Mouse (Mus musculus): ENCODE data around the gene Iqschfp. TPM values are rescaled to one million over a fixed set of nuclear protein-coding genes. Genes with fewer than 3 reads are reported as not detected.

Iqschfp gene
- polyA plus RNA-seq, 1 experiment from 2014 or later = 0.12 TPM

DNA sequence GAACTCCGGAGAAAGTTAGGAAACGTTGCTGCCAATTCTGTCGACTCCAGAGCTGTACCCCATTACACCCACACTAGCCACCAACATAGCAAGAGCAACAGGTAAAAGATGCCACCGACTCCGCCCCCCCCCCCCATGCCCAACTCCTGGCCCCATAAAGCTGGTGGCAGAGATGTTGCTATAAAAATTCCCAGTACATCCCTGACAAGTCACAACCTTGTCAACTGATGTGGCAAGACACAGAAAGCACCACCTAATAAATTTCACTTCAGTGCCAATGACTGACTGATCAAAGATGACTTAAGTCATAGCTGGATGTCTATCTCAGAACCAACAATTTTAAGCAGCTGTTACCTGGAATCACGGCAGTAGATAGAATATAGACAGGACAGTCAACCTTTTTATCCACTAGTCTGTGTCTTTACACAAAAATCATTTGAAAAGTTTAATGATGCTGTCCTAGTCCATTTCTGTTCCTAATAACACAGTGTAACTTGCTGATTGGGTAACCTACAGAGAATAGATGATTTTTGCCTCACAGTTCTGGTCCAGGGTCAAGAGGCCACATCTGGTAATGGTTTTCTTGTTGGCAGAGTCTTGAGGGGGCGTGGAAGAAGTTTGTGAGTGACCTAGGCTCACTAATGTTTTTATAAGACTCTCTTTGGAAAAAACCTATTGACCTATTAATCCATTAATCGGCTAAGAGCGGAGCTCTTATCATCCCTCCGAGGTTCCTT, 561.9 kb downstream of the Iqschfp start:
- no peaks in the 10 kb centered on the region for H3K36me3 ChIP-seq
- H3K27ac ChIP-seq = no peak overlapping the region
- no peaks in the 10 kb centered on the region for H3K4me1 ChIP-seq (replicated peaks)
- no peaks in the 10 kb centered on the region for H3K27me3 ChIP-seq (ENCODE audit: insufficient read depth, poor library complexity, severe bottlenecking)
- peak; percentile 47 for DNase-seq (ENCODE audit: low spot score)
- 69% methylated on average over 10 of the region's 10 CpGs for WGBS
- no peaks in the 10 kb centered on the region for H3K9me3 ChIP-seq
- no peak overlapping the region for H3K4me3 ChIP-seq

DNA sequence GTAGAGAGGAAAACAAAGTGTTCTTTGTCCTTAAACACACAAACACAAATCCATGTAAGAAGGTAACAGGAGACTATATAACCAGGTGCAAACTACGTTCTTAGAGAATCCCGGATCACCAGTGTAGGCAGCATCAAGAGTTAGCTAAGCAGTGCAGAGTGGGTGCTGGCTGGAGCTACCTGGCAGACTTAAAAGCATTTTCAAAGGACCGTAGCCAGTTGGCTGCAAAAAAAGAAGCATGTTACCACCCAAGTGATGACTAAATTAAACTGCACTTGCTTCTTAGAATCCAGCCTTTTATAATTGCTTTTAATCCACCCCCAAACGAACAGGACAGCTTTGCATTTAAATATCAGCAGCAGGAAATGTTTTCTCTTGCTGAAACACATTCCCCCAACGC, 574.6 kb downstream of the Iqschfp start:
- DNase-seq (ENCODE audit: low spot score) = no peak
- 0 out of 2 replicates have a peak, but pooled peaks cover 6% of the 10 kb centered on the region for H3K27me3 ChIP-seq (ENCODE audit: insufficient read depth, poor library complexity, severe bottlenecking)
- H3K4me3 ChIP-seq = no peak overlapping the region
- H3K4me1 ChIP-seq (replicated peaks) = peaks cover 31% of the 10 kb centered on the region
- no peaks in the 10 kb centered on the region for H3K36me3 ChIP-seq
- H3K27ac ChIP-seq = no peak overlapping the region
- WGBS = 29% methylated on average over 5 of the region's 5 CpGs
- H3K9me3 ChIP-seq = no peaks in the 10 kb centered on the region

DNA sequence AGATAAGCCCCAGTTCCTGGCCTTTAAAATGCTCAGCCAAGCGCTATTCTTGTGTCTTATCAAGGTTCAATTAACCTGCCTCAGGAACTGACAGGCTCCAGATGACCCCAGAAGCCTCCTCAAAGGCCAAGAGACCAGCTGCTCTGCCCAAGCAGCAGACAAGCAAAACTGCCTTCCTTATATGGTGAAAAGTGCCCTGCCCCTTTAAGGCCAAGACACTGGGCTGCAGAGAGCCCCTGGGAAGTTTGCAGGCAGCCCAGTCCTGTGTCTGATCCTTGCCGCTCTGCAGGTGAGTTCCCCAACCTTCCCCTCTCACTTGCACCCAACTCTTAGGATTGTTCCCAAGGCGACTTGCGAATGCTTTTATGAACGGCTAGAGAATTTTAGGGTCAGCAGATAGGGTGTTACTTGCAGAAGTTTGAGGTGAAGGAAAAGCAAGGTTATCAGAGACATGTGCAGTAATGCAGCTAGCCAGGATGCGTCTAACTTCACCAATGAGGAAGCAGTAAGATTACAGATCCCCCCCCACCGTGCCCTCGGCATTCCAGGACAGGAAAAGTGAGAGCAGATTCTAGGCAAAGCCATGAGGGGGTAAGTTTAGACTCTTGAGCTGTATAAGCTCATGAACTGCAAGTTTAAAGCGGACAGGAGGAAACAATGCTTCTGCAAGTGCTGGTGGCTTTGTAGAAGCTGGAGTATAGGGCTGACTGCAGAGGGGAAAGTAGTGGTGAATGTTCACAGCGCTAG, 576.1 kb downstream of the Iqschfp start:
- under 1% methylated on average over 10 of the region's 10 CpGs for WGBS
- H3K27ac ChIP-seq = peak overlapping the region; percentile 72
- peaks cover 12% of the 10 kb centered on the region; the same call in 1 of the 2 replicates for H3K27me3 ChIP-seq (ENCODE audit: insufficient read depth, poor library complexity, severe bottlenecking)
- no peaks in the 10 kb centered on the region for H3K9me3 ChIP-seq
- H3K36me3 ChIP-seq = no peaks in the 10 kb centered on the region
- peaks cover 31% of the 10 kb centered on the region for H3K4me1 ChIP-seq (replicated peaks)
- peak; percentile 54 for DNase-seq (ENCODE audit: low spot score)
- peak overlapping the region; percentile 43 for H3K4me3 ChIP-seq

DNA sequence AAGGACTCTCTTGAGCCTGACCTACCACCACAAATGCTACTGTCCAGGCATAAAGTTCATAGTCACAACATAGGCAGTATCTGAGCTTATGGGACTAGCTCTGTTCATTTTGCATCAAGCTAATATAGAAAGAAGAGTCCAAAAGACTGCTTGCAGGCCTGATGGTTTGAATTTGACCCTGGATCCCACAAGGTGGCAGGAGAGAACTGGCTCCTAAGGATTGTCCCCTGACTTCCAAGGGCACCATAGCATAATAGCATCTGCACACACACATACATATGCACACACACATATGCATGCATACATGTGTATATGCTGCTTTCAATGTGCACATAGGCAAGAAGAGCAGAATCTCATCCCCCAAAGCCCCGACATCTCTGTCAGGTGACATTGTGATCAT, 577.6 kb downstream of the Iqschfp start:
- H3K27ac ChIP-seq = no peak overlapping the region
- peaks cover 31% of the 10 kb centered on the region for H3K4me1 ChIP-seq (replicated peaks)
- DNase-seq (ENCODE audit: low spot score) = no peak
- WGBS = 79% methylated on average over 1 of the region's 1 CpGs
- peaks cover 12% of the 10 kb centered on the region; the same call in 1 of the 2 replicates for H3K27me3 ChIP-seq (ENCODE audit: insufficient read depth, poor library complexity, severe bottlenecking)
- H3K9me3 ChIP-seq = no peaks in the 10 kb centered on the region
- H3K36me3 ChIP-seq = no peaks in the 10 kb centered on the region
- H3K4me3 ChIP-seq = no peak overlapping the region

DNA sequence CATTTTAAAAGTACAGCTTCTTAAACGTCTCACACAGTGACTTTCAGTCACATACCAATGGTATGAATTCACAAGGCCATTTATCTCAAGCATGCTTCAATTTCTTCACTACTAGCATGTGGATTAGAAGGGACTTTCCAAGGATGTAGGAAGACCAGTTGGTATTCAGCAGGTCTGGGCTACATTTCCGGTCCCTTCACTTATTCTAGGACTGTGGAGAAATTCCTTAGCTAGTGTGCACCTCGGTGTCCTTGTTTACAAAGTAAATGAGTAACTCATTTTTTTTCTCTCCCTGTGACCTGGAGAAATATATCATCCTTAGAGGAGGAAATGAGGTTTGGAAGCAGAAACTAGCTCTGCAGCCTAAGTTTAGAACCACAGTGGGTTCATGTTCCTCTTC, 578.0 kb downstream of the Iqschfp start:
- H3K27me3 ChIP-seq (ENCODE audit: insufficient read depth, poor library complexity, severe bottlenecking) = peaks cover 14% of the 10 kb centered on the region
- no peaks in the 10 kb centered on the region for H3K36me3 ChIP-seq
- H3K4me3 ChIP-seq = no peak overlapping the region
- WGBS = 67% methylated on average over 3 of the region's 3 CpGs
- H3K9me3 ChIP-seq = no peaks in the 10 kb centered on the region
- H3K27ac ChIP-seq = no peak overlapping the region
- no peak for DNase-seq (ENCODE audit: low spot score)
- H3K4me1 ChIP-seq (replicated peaks) = peaks cover 31% of the 10 kb centered on the region

DNA sequence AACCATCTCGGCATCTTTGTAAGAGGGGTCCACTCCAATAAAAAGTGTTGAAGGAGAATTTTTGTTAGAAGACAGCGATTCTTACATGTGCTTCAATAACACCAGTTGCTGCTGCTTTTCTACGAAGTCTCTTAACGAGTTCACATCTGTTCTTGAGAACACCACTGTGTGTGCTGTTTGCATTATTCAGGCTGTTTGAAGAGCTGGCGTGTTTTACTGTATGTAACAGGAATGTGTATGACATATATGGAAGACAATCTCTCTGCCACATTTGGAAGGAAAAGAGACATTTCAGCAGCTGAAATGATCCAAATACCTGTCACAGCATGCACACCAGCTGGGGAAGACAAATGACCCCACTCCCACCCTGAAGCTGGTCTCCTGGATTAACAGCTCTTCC, 578.6 kb downstream of the Iqschfp start:
- 72% methylated on average over 5 of the region's 5 CpGs for WGBS
- no peaks in the 10 kb centered on the region for H3K9me3 ChIP-seq
- peaks cover 31% of the 10 kb centered on the region for H3K4me1 ChIP-seq (replicated peaks)
- H3K27ac ChIP-seq = no peak overlapping the region
- H3K4me3 ChIP-seq = no peak overlapping the region
- no peaks in the 10 kb centered on the region for H3K36me3 ChIP-seq
- no peak for DNase-seq (ENCODE audit: low spot score)
- H3K27me3 ChIP-seq (ENCODE audit: insufficient read depth, poor library complexity, severe bottlenecking) = peaks cover 19% of the 10 kb centered on the region

- 87% methylated on average over 7 of the region's 7 CpGs for WGBS
Observed at GRCm38 (mm10) chr3:68476336-68476735, 584.3 kb downstream of the Iqschfp start.

GRCm38 (mm10) chr3:68477478-68477877, 585.4 kb downstream of the Iqschfp start:
- H3K36me3 ChIP-seq = no peaks in the 10 kb centered on the region
- peaks cover 11% of the 10 kb centered on the region for H3K4me1 ChIP-seq (replicated peaks)
- H3K27me3 ChIP-seq (ENCODE audit: insufficient read depth, poor library complexity, severe bottlenecking) = peaks cover 31% of the 10 kb centered on the region
- no peak overlapping the region for H3K27ac ChIP-seq
- no peaks in the 10 kb centered on the region for H3K9me3 ChIP-seq
- no peak overlapping the region for H3K4me3 ChIP-seq
- DNase-seq (ENCODE audit: low spot score) = peak; percentile 48
- 40% methylated on average over 2 of the region's 2 CpGs for WGBS

More at GRCm38 (mm10) chr3:68476336-68476735, 584.3 kb downstream of the Iqschfp start:
- Histone ChIP-seq H3K9me3 (no peaks in the 10 kb centered on the region), H3K4me1 (replicated peaks) (peaks cover 11% of the 10 kb centered on the region), H3K27me3 (ENCODE audit: insufficient read depth, poor library complexity, severe bottlenecking) (peaks cover 37% of the 10 kb centered on the region), H3K4me3 (no peak overlapping the region), H3K27ac (no peak overlapping the region), H3K36me3 (no peaks in the 10 kb centered on the region)
- no peak for DNase-seq (ENCODE audit: low spot score)

DNA sequence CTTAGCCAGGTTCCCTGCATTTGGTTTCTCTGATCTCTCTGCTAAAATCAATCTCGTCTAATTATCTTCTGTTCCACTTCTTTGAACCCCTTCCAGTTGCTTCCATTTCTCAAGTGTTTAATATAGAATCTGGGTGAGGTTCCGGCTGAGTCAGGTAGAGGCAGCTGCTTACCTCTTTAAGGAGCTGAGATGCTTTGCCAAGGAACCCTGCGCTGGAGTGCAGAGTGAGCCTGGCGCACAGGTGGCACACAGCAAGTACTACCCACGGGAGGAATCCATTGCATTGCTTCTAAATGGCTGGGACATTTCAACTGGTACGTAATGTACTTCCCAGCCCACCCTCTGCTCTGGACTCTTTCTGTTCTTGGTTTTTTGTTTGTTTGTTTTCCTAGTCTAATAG, 587.2 kb downstream of the Iqschfp start:
- Histone ChIP-seq H3K4me1 (replicated peaks) (peaks cover 11% of the 10 kb centered on the region), H3K4me3 (no peak overlapping the region), H3K27ac (no peak overlapping the region), H3K9me3 (no peaks in the 10 kb centered on the region), H3K36me3 (no peaks in the 10 kb centered on the region), H3K27me3 (ENCODE audit: insufficient read depth, poor library complexity, severe bottlenecking) (peaks cover 31% of the 10 kb centered on the region)
- DNase-seq (ENCODE audit: low spot score) = no peak
- WGBS = 92% methylated on average over 6 of the region's 6 CpGs

DNA sequence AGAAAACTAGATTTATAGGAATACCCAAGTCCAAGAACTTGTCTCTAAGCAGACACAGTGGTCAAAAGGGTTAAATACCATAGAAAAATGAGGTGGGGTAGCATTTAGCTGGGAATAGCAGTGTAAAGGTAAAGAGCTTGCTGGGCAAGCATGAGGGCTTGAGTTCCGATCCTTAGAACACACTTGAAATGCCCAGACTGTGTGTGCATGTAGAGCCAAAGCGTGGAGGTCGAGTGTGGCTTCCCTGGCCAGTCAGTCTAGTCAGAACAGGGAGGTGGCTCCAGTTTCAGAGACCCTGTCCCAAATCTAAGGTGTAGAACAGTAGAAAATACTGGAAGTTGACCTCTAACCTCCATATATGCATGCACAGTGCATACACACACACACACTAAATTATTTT, 591.5 kb downstream of the Iqschfp start:
- Histone ChIP-seq H3K27me3 (ENCODE audit: insufficient read depth, poor library complexity, severe bottlenecking) (peaks cover 18% of the 10 kb centered on the region), H3K4me3 (no peak overlapping the region), H3K27ac (no peak overlapping the region), H3K9me3 (no peaks in the 10 kb centered on the region), H3K4me1 (replicated peaks) (0 out of 2 replicates have a peak, but pooled peaks cover 3% of the 10 kb centered on the region), H3K36me3 (no peaks in the 10 kb centered on the region)
- 85% methylated on average over 3 of the region's 3 CpGs for WGBS
- no peak for DNase-seq (ENCODE audit: low spot score)

DNA sequence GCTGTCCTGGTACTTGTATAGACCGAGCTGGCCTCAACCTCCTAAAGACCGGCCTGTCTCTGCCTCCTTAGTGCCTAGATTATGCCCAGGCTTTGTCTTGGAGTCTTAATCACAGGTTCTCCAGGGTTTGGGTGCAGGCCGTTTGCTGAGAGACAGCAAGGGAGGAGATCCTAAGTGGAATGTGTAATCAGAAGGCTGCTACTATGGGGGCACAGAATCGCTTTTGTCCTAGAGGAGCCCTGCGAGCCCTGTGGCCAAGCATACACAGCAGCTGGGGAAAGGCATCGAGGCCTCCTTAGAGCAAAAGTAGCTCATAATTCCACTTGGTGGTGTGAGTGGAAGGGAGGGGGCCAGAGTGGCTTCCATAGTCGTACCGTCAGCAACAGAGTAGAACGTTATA, 592.0 kb downstream of the Iqschfp start:
- Histone ChIP-seq H3K27me3 (ENCODE audit: insufficient read depth, poor library complexity, severe bottlenecking) (peaks cover 13% of the 10 kb centered on the region), H3K4me1 (replicated peaks) (0 out of 2 replicates have a peak, but pooled peaks cover 3% of the 10 kb centered on the region), H3K9me3 (no peaks in the 10 kb centered on the region), H3K4me3 (no peak overlapping the region), H3K27ac (no peak overlapping the region), H3K36me3 (no peaks in the 10 kb centered on the region)
- DNase-seq (ENCODE audit: low spot score) = no peak
- 87% methylated on average over 9 of the region's 9 CpGs for WGBS

GRCm38 (mm10) chr3:68484561-68484960, 592.5 kb downstream of the Iqschfp start:
- no peak overlapping the region for H3K4me3 ChIP-seq
- DNase-seq (ENCODE audit: low spot score) = no peak
- no peaks in the 10 kb centered on the region for H3K9me3 ChIP-seq
- peaks cover 10% of the 10 kb centered on the region; the same call in 1 of the 2 replicates for H3K27me3 ChIP-seq (ENCODE audit: insufficient read depth, poor library complexity, severe bottlenecking)
- 93% methylated on average over 4 of the region's 4 CpGs for WGBS
- 0 out of 2 replicates have a peak, but pooled peaks cover 3% of the 10 kb centered on the region for H3K4me1 ChIP-seq (replicated peaks)
- H3K27ac ChIP-seq = no peak overlapping the region
- H3K36me3 ChIP-seq = no peaks in the 10 kb centered on the region

DNA sequence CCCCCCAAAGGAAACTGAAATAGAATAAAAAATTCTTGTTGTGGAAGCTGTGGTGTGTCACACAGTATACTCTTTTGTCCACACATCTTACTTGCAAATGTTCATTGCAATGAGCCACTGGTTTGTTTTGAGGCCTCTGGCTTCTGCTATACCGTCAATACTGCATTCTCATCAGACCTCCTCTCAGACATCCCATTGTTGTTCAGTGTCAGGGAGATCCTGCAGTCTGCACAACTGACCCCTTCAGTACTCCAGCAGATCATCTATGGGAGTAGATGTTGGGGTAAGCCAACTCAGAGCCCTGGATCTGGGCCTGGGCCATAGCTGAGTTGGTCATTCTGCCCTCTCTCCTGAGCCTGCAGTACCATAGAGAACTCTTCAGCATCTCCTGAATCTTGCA, 595.6 kb downstream of the Iqschfp start:
- WGBS = 62% methylated on average over 1 of the region's 1 CpGs
- Histone ChIP-seq H3K4me1 (replicated peaks) (peaks cover 13% of the 10 kb centered on the region), H3K4me3 (no peak overlapping the region), H3K36me3 (no peaks in the 10 kb centered on the region), H3K27me3 (ENCODE audit: insufficient read depth, poor library complexity, severe bottlenecking) (peaks cover 17% of the 10 kb centered on the region), H3K27ac (no peak overlapping the region), H3K9me3 (no peaks in the 10 kb centered on the region)
- no peak for DNase-seq (ENCODE audit: low spot score)
